Mouse (Mus musculus) bone marrow, adult 2 months (tissue): Measurements from ENCODE around the gene Sdr39u1. TPM values are rescaled to one million over a fixed set of nuclear protein-coding genes. Genes with fewer than 3 reads are reported as not detected.
A peak's percentile ranks its signal among the peaks of the same experiment; 100 is the strongest.

Experiments
- H3K27ac ChIP-seq: fragments of 200-500 bp; 2 replicates; pipeline ENCODE4 v1.5.1; 2012; ENCODE audit warnings: low read depth, mild to moderate bottlenecking, control low read depth, inconsistent platforms, low read length; ENCODE audit not compliant: control insufficient read depth, poor library complexity, insufficient read depth
- H3K4me1 ChIP-seq: fragments of 200-500 bp; 2 replicates; pipeline ENCODE4 v1.6.1; 2011; ENCODE audit warnings: low read length; ENCODE audit not compliant: control insufficient read depth, insufficient read depth
- H3K4me3 ChIP-seq: fragments of 200-500 bp; replicated peaks from 2 replicates; pipeline ENCODE3; 2011; ENCODE audit warnings: mild to moderate bottlenecking, low read depth, low read length, control low read depth; ENCODE audit not compliant: control insufficient read depth
- CTCF ChIP-seq: fragments of 200-500 bp; IDR thresholded peaks from 2 replicates; pipeline ENCODE4 v1.5.1; 2011; ENCODE audit warnings: low read length, control low read depth; ENCODE audit not compliant: control insufficient read depth, insufficient read depth
- POLR2A ChIP-seq: fragments of 200-500 bp; IDR thresholded peaks from 2 replicates; pipeline ENCODE4 v1.6.1; 2011; ENCODE audit warnings: low read depth, mild to moderate bottlenecking, control low read depth, low read length, borderline replicate concordance; ENCODE audit not compliant: control insufficient read depth
- WGBS: fragments of 180-500 bp; shearing (Covaris S2); methylation state at CpG from one replicate; pipeline ENCODE4 v1.1.7; 2018; 5-methylcytosine and 5-hydroxymethylcytosine counted together
- polyA plus RNA-seq: library from polyadenylated mRNA; stranded (reverse); fragments of >200 nt; gene quantifications from 2 replicates; pipeline ENCODE4 v1.2.4, GENCODE M21; 2011; ENCODE audit warnings: low replicate concordance; ENCODE audit not compliant: missing spikeins, insufficient read depth, insufficient read length

Gene Sdr39u1
- polyA plus RNA-seq, 1 experiment: 3.0 TPM

- Histone ChIP-seq H3K4me3 (no peak overlapping the region), H3K27ac (no peak overlapping the region), H3K4me1 (no peaks in the 10 kb centered on the region)
- WGBS: 90% methylated on average over 14 of the region's 14 CpGs
- TF ChIP-seq POLR2A: no peak
These were observed 31.7 kb downstream of the Sdr39u1 start for GRCm38 (mm10) chr14:55868230-55869026.

GRCm38 (mm10) chr14:55866962-55867361, 33.1 kb downstream of the Sdr39u1 start:
- no peak overlapping the region for H3K4me3 ChIP-seq
- H3K27ac ChIP-seq: no peak overlapping the region
- WGBS: 39% methylated on average over 4 of the region's 4 CpGs
- no peaks in the 10 kb centered on the region for H3K4me1 ChIP-seq
- TF ChIP-seq POLR2A: no peak
- TF ChIP-seq CTCF: peak; percentile 34

- no peaks in the 10 kb centered on the region for H3K4me1 ChIP-seq
- WGBS: 34% methylated on average over 7 of the region's 7 CpGs
- TF ChIP-seq CTCF: peak; percentile 83
- TF ChIP-seq POLR2A: no peak
- no peak overlapping the region for H3K27ac ChIP-seq
- H3K4me3 ChIP-seq: no peak overlapping the region
These were observed 36.3 kb downstream of the Sdr39u1 start for GRCm38 (mm10) chr14:55863773-55864172.

- no peak for TF ChIP-seq CTCF
- TF ChIP-seq POLR2A: no peak
- H3K4me3 ChIP-seq: no peak overlapping the region
- no peaks in the 10 kb centered on the region for H3K4me1 ChIP-seq
- 87% methylated on average over 10 of the region's 10 CpGs for WGBS
- H3K27ac ChIP-seq: no peak overlapping the region
These were observed 37.1 kb downstream of the Sdr39u1 start for GRCm38 (mm10) chr14:55862970-55863369.

- Histone ChIP-seq H3K4me3 (no peak overlapping the region), H3K27ac (no peak overlapping the region), H3K4me1 (no peaks in the 10 kb centered on the region)
- TF ChIP-seq CTCF (no peak), POLR2A (no peak)
- WGBS: 86% methylated on average over 6 of the region's 6 CpGs
These were observed 37.9 kb downstream of the Sdr39u1 start for GRCm38 (mm10) chr14:55862186-55862585.

GRCm38 (mm10) chr14:55857588-55857987, 42.5 kb downstream of the Sdr39u1 start:
- Histone ChIP-seq H3K4me3 (no peak overlapping the region), H3K4me1 (peaks cover 1% of the 10 kb centered on the region; the same call in 1 of the 2 replicates), H3K27ac (no peak overlapping the region)
- 76% methylated on average over 4 of the region's 4 CpGs for WGBS
- TF ChIP-seq CTCF (no peak), POLR2A (no peak)

GRCm38 (mm10) chr14:55855101-55855561, 45.0 kb downstream of the Sdr39u1 start:
- WGBS: 38% methylated on average over 4 of the region's 4 CpGs
- H3K4me1 ChIP-seq: peaks cover 1% of the 10 kb centered on the region; the same call in 1 of the 2 replicates
- TF ChIP-seq CTCF (no peak), POLR2A (no peak)
- no peak overlapping the region for H3K27ac ChIP-seq
- H3K4me3 ChIP-seq: no peak overlapping the region

GRCm38 (mm10) chr14:55854406-55855100, 45.5 kb downstream of the Sdr39u1 start:
- Histone ChIP-seq H3K27ac (no peak overlapping the region; the same call in 1 of the 2 replicates), H3K4me3 (peak overlapping the region; percentile 58), H3K4me1 (peaks cover 1% of the 10 kb centered on the region; the same call in 1 of the 2 replicates)
- no peak for TF ChIP-seq POLR2A
- TF ChIP-seq CTCF: no peak
- WGBS: 5% methylated on average over 9 of the region's 9 CpGs
